Mouse (Mus musculus) embryo, embryonic 9.5 days (tissue): ENCODE measurements around the gene Cep112.

Experiments used
- DNase-seq: peaks from one replicate; pipeline ENCODE4 v3.0.0-alpha.2; 2017; ENCODE audit errors: extremely low spot score

The Cep112 gene

GRCm38 (mm10) chr11:108605301-108605700, 180.3 kb downstream of the Cep112 start:
- no peak for DNase-seq

GRCm38 (mm10) chr11:108606036-108606435, 181.0 kb downstream of the Cep112 start:
- no peak for DNase-seq

- no peak for DNase-seq
These were observed 181.8 kb downstream of the Cep112 start for GRCm38 (mm10) chr11:108606836-108607235.

- DNase-seq, result no peak
These were observed 195.8 kb downstream of the Cep112 start for GRCm38 (mm10) chr11:108620628-108621433.

GRCm38 (mm10) chr11:108621434-108621901, 196.5 kb downstream of the Cep112 start:
- no peak for DNase-seq

- no peak for DNase-seq
These were observed 200.7 kb downstream of the Cep112 start for GRCm38 (mm10) chr11:108625546-108626232.

GRCm38 (mm10) chr11:108637780-108638179, 212.8 kb downstream of the Cep112 start:
- no peak for DNase-seq

- no peak for DNase-seq
These were observed 230.6 kb downstream of the Cep112 start for GRCm38 (mm10) chr11:108655574-108655973.

GRCm38 (mm10) chr11:108682014-108682413, 257.0 kb downstream of the Cep112 start:
- no peak for DNase-seq

- no peak for DNase-seq
These were observed 271.6 kb downstream of the Cep112 start for GRCm38 (mm10) chr11:108696563-108696962.

- no peak for DNase-seq
These were observed 327.3 kb downstream of the Cep112 start for GRCm38 (mm10) chr11:108752301-108752700.

- no peak for DNase-seq
These were observed 327.8 kb downstream of the Cep112 start for GRCm38 (mm10) chr11:108752765-108753164.

GRCm38 (mm10) chr11:108753361-108754240, 328.6 kb downstream of the Cep112 start:
- DNase-seq, result no peak

GRCm38 (mm10) chr11:108757211-108757610, 332.2 kb downstream of the Cep112 start:
- no peak for DNase-seq

GRCm38 (mm10) chr11:108757626-108758430, 332.8 kb downstream of the Cep112 start:
- DNase-seq, result no peak

- no peak for DNase-seq
These were observed 345.1 kb downstream of the Cep112 start for GRCm38 (mm10) chr11:108770064-108770463.

- no peak for DNase-seq
These were observed 349.2 kb downstream of the Cep112 start for GRCm38 (mm10) chr11:108774019-108774670.

GRCm38 (mm10) chr11:108777158-108777557, 352.2 kb downstream of the Cep112 start:
- no peak for DNase-seq

- no peak for DNase-seq
These were observed 355.6 kb downstream of the Cep112 start for GRCm38 (mm10) chr11:108780271-108781250.
